Mouse (Mus musculus): ENCODE measurements around the gene Actr3b. TPM values are rescaled to one million over a fixed set of nuclear protein-coding genes. Genes with fewer than 3 reads are reported as not detected.
"Not testable (repeated sequence)": the region's sequence is repeated elsewhere in the genome, so short reads cannot be mapped to it uniquely, and the experiment has no call there.

Actr3b gene
- polyA plus RNA-seq (2017; shearing (Covaris generic)) = 1 to 10 TPM; 1.1 to 1.4 (median 1.1) TPM

GRCm38 (mm10) chr5:25759460-25760409 lies at the start of gene Actr3b:
Gene Actr3b, plus strand, starts transcription at chr5:25759997.
- ATAC-seq = peak; percentile 95

GRCm38 (mm10) chr5:25713001-25713706 lies 46.6 kb upstream of the Actr3b start:
- ATAC-seq = not testable (repeated sequence)

GRCm38 (mm10) chr5:25719390-25719789 lies 40.4 kb upstream of the Actr3b start:
- ATAC-seq = no peak

GRCm38 (mm10) chr5:25723016-25723415 lies 36.8 kb upstream of the Actr3b start:
- no peak for ATAC-seq

GRCm38 (mm10) chr5:25724134-25724675 lies 35.6 kb upstream of the Actr3b start:
- no peak for ATAC-seq

GRCm38 (mm10) chr5:25734318-25734717 lies 25.5 kb upstream of the Actr3b start:
- ATAC-seq = no peak

GRCm38 (mm10) chr5:25735861-25736260 lies 23.9 kb upstream of the Actr3b start:
- no peak for ATAC-seq

GRCm38 (mm10) chr5:25738448-25738847 lies 21.3 kb upstream of the Actr3b start:
- no peak for ATAC-seq

- not testable (repeated sequence) for ATAC-seq
Measured at GRCm38 (mm10) chr5:25738902-25739301, 20.9 kb upstream of the Actr3b start.

GRCm38 (mm10) chr5:25747904-25748303 lies 11.9 kb upstream of the Actr3b start:
- no peak for ATAC-seq

- no peak for ATAC-seq
Measured at GRCm38 (mm10) chr5:25748613-25749012, 11.2 kb upstream of the Actr3b start.

- no peak for ATAC-seq
Measured at GRCm38 (mm10) chr5:25751552-25751951, 8.2 kb upstream of the Actr3b start.

- no peak for ATAC-seq
Measured at GRCm38 (mm10) chr5:25752862-25753261, 6.9 kb upstream of the Actr3b start.

GRCm38 (mm10) chr5:25753556-25754235 lies 6.1 kb upstream of the Actr3b start:
- no peak for ATAC-seq

GRCm38 (mm10) chr5:25754236-25754766 lies 5.5 kb upstream of the Actr3b start:
- ATAC-seq = no peak

- ATAC-seq = peak; percentile 40
Measured at GRCm38 (mm10) chr5:25760410-25760832, 624 bp downstream of the Actr3b start.

- no peak for ATAC-seq
Measured at GRCm38 (mm10) chr5:25760871-25761270, 1.1 kb downstream of the Actr3b start.

GRCm38 (mm10) chr5:25761850-25762249 lies 2.1 kb downstream of the Actr3b start:
- no peak for ATAC-seq

- no peak for ATAC-seq
Measured at GRCm38 (mm10) chr5:25769006-25769405, 9.2 kb downstream of the Actr3b start.

GRCm38 (mm10) chr5:25769406-25769805 lies 9.6 kb downstream of the Actr3b start:
- no peak for ATAC-seq

GRCm38 (mm10) chr5:25772456-25772855 lies 12.7 kb downstream of the Actr3b start:
- ATAC-seq = no peak
